Mouse (Mus musculus) cerebellum, adult (tissue): ENCODE measurements around the gene C1qtnf1.

Experiments used
- ATAC-seq: cut with Nextera tagmentation; 2 replicates; pipeline ENCODE4 v1.9.2; 2017; ENCODE audit warnings: mild to moderate bottlenecking, moderate library complexity, mixed read lengths; ENCODE audit not compliant: insufficient number of reproducible peaks, low FRiP score, low TSS enrichment

The C1qtnf1 gene

GRCm38 (mm10) chr11:118467441-118468035, 39.5 kb downstream of the C1qtnf1 start:
- ATAC-seq: no peak

GRCm38 (mm10) chr11:118469509-118470160, 41.6 kb downstream of the C1qtnf1 start:
- ATAC-seq: no peak

DNA sequence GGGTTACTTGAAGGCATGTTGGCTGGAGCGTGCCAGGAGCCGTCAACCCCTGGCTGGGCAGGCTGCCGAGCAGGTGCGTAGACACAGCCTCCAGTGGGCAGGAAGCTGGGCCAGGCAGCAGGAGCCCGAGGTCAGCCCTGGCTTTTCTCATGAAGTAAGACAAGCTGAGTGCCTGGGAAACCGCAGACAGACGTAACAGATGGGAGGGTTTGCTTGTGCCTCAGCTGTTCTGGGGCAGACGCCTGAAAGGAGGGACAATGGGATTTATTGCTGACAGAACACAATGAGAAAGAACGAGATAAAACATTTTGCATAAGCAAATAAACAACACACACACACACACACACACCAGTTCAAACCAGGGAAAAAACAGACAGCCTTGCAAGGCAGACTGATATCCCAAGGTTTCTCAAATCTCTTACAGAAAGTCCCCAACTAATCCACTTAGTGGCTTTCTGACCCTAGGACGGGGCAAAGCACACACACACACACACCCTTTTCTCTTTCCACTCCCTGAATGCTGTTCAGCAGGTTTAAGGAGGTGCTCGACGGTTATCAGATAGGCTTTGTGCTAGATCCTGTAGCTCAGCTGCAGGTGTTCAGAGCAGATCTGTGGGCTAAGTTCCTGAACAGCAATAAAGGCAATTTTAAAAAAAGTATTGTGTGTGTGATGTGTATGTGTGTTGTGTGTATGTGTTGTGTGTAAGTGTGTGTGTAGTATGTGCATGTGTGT, 42.4 kb downstream of the C1qtnf1 start:
- ATAC-seq: no peak

GRCm38 (mm10) chr11:118471676-118472075, 43.7 kb downstream of the C1qtnf1 start:
- no peak for ATAC-seq

GRCm38 (mm10) chr11:118473161-118473560, 45.2 kb downstream of the C1qtnf1 start:
- no peak for ATAC-seq

- ATAC-seq: no peak
Observed at GRCm38 (mm10) chr11:118473842-118474500, 46.0 kb downstream of the C1qtnf1 start.

- ATAC-seq: no peak
Observed at GRCm38 (mm10) chr11:118475496-118476083, 47.6 kb downstream of the C1qtnf1 start.

DNA sequence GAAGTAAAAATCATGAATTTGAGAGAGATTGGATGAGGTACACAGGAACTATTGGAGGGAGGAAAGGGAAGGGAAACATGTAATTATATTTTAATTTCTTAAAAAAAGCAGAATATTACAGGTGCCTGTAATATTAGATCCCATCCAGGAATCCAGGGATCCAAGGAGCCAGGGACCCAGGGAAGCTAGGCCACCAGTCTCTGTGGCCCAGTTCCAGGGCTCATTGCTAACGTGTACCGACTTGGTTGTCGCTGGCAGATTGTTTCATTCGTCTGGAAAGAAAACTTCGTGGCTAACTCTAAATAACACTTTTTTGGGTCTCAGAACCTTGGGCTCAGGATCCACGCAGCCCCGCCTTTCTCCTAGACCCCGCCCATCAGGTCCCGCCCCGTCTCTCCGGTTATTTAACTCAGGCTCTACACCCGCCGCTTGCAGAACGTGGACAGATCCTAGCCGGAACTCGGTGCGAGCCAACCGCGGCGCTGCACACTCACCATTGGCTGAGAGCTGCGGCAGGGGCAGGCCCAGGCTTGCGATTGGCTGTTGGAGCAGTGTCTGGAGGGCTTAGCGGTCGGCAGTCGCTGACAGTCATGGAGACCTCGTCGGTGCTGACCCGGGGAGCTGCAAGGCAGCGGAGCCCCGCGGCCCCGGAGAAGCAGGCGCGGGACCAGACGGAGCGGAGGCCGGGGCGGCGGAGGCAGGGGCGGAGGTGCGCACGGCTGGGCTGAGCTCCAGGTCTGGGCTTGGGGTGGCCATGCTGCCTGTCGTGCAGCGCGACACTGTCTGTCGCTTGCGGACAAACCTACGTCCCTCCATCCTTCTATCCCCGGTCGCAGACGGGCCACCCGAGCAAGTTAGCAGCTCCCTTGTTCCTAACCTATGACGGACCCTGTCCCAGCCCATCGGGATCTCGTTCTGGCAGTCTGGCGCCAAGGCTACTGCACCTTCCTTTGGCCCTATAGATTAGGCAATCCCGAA, 48.7 kb downstream of the C1qtnf1 start, which contains the start of gene Engase:
Gene Engase, plus strand, starts transcription at position 434 of the 978 bp plus-strand sequence.
- ATAC-seq: peak; percentile 100

GRCm38 (mm10) chr11:118479776-118480175, 51.8 kb downstream of the C1qtnf1 start:
- ATAC-seq: no peak

DNA sequence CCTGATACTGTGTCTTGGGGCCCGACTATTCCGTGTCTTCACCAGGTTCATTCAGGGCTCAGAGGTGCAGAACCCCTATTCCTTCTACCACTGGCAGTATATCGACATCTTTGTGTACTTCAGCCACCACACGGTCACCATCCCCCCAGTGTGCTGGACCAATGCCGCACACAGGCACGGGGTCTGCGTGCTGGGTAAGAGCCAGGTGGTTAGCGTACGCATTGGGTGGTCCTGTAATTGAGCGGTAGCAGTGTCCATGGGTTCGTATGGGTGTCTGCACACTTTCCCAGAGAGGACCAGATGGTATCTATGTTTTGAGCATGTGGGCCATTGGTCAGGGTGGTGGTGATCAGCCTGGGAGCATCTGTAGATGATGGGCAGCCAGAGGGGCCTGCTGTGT, 53.2 kb downstream of the C1qtnf1 start:
- no peak for ATAC-seq

DNA sequence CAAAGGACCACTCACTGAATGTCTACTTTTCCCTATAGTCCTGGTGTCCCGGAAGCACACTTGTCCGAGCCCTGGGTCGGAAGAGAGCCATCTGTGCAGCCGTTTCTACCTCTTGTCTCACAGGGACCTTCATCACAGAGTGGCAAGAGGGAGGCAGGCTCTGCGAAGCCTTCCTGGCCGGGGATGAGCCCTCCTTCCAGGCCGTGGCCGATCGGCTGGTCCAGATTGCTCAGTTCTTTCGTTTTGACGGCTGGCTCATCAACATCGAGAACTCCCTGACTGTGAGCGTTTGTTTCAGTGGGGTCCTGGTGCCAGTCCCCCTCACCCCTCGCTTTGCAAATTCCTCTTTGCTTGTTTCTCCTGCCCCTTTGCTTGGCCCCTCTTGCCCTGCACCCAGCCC, 53.7 kb downstream of the C1qtnf1 start:
- ATAC-seq: no peak

DNA sequence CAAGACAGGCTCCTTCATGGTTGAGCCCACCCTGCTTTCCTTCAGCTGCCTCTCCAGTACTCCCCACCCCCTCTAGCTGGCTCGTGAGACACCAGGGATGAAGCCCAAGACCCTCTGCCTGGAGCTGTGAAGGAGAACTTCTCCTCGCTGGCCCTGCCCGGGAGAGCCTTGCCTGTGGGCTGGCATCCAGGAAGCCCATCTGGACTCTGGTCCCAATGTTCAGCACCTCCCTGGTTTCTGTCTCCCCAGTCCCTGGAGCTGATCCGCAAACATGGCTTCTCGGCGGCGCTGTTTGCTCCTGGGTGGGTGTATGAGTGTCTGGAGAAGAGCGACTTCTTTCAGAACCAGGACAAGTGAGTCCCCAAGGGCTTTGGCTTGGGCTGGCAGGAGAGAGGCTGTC, 56.2 kb downstream of the C1qtnf1 start:
- ATAC-seq: no peak

DNA sequence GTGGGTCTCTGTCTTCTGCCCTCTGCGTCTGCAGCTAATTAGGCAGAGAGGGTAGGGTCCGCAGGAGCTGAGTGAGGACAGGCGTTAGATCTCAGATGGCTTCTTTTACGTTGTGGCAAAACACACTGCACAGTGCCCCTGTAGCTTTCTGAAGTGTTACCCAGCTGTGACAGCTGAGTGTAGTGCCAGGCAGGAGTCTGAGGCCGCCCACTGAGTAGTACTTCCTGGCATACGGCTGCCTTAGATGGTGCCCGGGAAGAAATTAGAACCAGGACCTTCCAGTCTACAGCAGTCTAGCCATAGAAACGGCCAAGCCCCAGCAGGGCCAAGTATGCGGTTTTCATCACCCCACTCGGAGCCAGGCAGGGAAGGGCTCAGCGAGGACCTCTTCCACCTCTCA, 57.3 kb downstream of the C1qtnf1 start:
- no peak for ATAC-seq

GRCm38 (mm10) chr11:118485780-118486179, 57.8 kb downstream of the C1qtnf1 start:
- ATAC-seq: no peak

DNA sequence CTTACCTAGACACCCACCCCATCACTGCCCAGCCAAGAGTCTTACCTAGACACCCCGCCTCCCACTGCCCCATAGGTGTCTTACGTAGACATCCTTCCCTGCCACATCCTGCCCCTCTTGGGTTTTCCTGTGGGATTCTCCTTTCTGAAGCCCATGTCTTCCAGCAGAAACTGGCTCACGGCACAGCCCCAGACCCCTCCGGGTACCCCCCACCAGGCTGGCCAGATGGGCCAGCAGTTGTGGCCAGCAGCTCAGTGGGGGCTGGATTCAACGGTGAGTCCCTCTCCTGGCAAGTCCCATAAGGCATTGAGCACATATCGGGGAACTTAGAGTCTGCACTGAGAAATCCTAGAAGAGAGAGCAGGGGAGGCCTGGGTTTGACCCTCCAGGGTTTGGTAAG, 58.3 kb downstream of the C1qtnf1 start:
- no peak for ATAC-seq

DNA sequence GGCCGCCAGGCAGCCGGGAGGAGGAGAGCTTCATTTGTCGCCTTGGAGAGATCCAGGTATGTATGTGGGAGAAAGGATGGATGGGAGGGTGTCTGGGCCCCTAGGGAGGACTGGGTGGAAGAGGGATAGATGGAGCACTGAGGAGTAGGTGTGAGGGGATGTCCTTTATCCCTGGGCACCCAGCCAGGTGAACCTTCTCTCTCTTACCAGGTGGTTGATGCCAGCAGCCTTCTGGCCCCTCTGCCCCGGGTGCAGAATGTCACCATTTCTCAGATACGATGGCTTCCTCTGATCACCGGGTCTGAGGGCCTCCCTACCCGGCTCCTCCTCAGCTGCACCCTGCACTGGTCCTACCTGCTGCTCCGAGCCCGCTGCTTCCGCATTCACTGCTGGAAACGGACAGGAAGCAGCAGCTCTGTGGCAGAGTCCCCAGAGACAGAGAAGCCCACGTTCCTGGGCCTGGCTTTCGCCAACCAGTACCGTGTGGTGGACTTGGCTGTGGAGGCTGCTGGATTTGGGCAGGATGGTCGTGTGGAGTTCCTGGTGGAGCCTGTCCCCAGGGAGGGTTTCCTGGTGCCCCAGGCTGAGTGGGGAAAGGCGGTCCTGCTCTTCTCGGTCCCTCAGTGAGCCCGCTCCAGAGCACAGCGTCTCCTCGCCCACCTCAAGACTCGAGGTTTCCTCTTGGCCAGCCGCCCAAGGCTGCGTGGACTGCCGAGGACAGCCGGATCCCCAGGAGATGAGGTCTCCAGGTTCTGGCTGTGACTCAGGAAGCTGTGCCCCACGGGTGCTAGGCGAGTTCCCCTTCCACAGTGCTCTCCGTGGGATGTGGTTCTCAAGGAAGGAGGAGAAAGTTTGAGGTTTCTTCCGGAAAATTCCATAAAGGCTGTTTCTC, 59.1 kb downstream of the C1qtnf1 start:
- no peak for ATAC-seq

DNA sequence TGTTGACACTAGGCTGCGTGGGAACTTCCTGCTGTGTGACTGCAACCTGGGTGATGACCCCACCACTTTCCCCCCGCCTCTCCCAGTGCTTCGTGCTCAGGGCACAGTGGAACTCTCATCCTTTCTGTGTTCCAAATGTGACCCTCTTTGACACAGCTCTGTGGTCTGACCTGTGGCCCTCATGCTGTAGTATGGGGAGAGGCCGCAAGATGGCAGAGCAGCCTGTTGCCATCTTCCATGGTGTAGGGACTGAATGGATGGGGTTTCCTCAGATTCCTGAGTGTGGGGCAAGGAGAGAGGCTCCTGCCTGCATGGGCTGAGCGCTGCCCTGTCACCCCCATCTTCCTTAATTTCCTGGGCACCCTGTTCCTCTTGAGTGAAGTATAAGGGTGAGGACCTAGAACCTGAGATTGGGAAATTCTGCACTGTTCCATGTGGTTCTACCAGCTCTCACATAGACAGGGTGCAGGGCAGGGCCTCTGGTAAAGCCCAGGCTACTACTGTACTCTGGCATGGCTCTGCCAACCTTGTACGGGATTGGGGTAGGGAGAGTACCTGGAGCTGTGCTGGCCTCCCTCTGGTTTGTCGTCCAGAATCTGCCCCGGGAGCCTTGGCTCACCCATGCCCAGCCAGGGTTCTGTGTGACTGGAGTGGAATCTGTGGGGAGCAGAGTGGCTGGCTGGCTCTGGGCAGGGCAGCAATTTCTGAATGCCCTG, 60.3 kb downstream of the C1qtnf1 start:
- ATAC-seq: no peak

DNA sequence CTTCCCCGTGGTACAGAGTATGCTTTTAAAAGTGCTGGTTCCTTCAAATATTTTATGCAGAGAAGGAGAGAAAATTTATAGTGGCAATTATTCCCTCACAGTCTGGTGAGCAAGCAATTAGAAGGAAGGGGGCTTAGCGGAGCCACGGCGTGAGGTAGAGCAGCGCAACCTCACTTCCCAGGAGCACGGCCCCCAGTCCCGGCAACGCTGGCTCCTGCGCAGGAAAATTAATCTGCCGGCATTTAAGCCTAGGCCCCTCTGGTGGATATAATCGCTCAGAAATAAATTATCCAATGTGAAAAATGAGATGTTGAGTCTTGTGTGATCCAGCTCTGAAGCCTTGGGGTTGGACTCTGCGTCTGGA, 60.9 kb downstream of the C1qtnf1 start:
- ATAC-seq: no peak
